Comparison of ENCODE assay signal across 9 mouse cellular contexts in genomic region chr10:78632311-78632710, GRCm38 (mm10). TPM values are rescaled to one million over a fixed set of nuclear protein-coding genes. Genes with fewer than 3 reads are reported as not detected.
DNase-seq lines count a peak whose midpoint lies in the region; ATAC-seq and TF ChIP-seq lines count a peak whose summit lies in the region.
"Had no signal": no experiment of that assay in that cellular context is flagged by ENCODE, and none has a peak within 500 bp of the region (broad histone marks: within the 10 kb centered on the region; RNA-seq: fewer than 3 reads in every experiment).

No protein-coding gene starts in this region.

- H3K4me1 ChIP-seq in liver, embryonic 12.5 days = no peaks in the 10 kb centered on the region
- H3K4me1 ChIP-seq in midbrain, embryonic 10.5 days = no peaks in the 10 kb centered on the region
- no peaks in the 10 kb centered on the region for H3K4me1 ChIP-seq in stomach, postnatal 0 days (replicated peaks; ENCODE audit: control insufficient read depth, insufficient read depth)
- H3K4me1 ChIP-seq in heart, embryonic 11.5 days (ENCODE audit: control insufficient read depth, insufficient read depth, low read length) = no peaks in the 10 kb centered on the region

- no peak overlapping the region for H3K4me3 ChIP-seq in liver, embryonic 12.5 days
- no peak overlapping the region for H3K4me3 ChIP-seq in midbrain, embryonic 10.5 days
- no peak overlapping the region for H3K4me3 ChIP-seq in stomach, postnatal 0 days (ENCODE audit: low read depth, low read length)
- no peak overlapping the region for H3K4me3 ChIP-seq in heart, embryonic 11.5 days (ENCODE audit: low read depth, low read length)

- no peaks in the 10 kb centered on the region for H3K27me3 ChIP-seq in liver, embryonic 12.5 days (replicated peaks)
- H3K27me3 ChIP-seq in midbrain, embryonic 10.5 days (ENCODE audit: low read depth, poor library complexity, severe bottlenecking) = no peaks in the 10 kb centered on the region
- no peaks in the 10 kb centered on the region for H3K27me3 ChIP-seq in stomach, postnatal 0 days (ENCODE audit: control insufficient read depth, insufficient read depth, low read length)
- H3K27me3 ChIP-seq in heart, embryonic 11.5 days (ENCODE audit: control insufficient read depth, insufficient read depth, low read length) = no peaks in the 10 kb centered on the region

- TF ChIP-seq CTCF in stomach, postnatal 0 days (IDR thresholded peaks at IDR 0.05; ENCODE audit: low read depth) = peak; percentile 78

- no peak overlapping the region for H3K27ac ChIP-seq in liver, embryonic 12.5 days
- H3K27ac ChIP-seq in midbrain, embryonic 10.5 days (replicated peaks) = no peak overlapping the region
- no peak overlapping the region for H3K27ac ChIP-seq in stomach, postnatal 0 days (replicated peaks)
- H3K27ac ChIP-seq in heart, embryonic 11.5 days (ENCODE audit: low read depth, low read length) = no peak overlapping the region
- H3K27ac ChIP-seq: macrophage had no signal

- no peaks in the 10 kb centered on the region for H3K9me3 ChIP-seq in liver, embryonic 12.5 days (replicated peaks)
- no peaks in the 10 kb centered on the region for H3K9me3 ChIP-seq in midbrain, embryonic 10.5 days (replicated peaks)
- no peaks in the 10 kb centered on the region for H3K9me3 ChIP-seq in stomach, postnatal 0 days (ENCODE audit: control insufficient read depth, low read length)
- H3K9me3 ChIP-seq in heart, embryonic 11.5 days (replicated peaks; ENCODE audit: control insufficient read depth, low read length) = no peaks in the 10 kb centered on the region

- no peak overlapping the region for H3K9ac ChIP-seq in liver, embryonic 12.5 days
- no peak overlapping the region for H3K9ac ChIP-seq in stomach, postnatal 0 days (ENCODE audit: low read length)
- no peak overlapping the region for H3K9ac ChIP-seq in heart, embryonic 11.5 days (ENCODE audit: low read depth, low read length)

- H3K4me2 ChIP-seq in liver, embryonic 12.5 days = no peak overlapping the region
- H3K4me2 ChIP-seq in stomach, postnatal 0 days (replicated peaks; ENCODE audit: low read depth) = no peak overlapping the region
- no peak overlapping the region; the same call in 1 of the 2 replicates for H3K4me2 ChIP-seq in heart, embryonic 11.5 days

- no peak for ATAC-seq in liver, embryonic 12.5 days
- no peak for ATAC-seq in stomach, postnatal 0 days (ENCODE audit: low FRiP score, low TSS enrichment)
- ATAC-seq in heart, embryonic 11.5 days (replicated peaks; ENCODE audit: insufficient number of reproducible peaks, low FRiP score, low TSS enrichment) = no peak

- WGBS in liver, embryonic 12.5 days (ENCODE audit: insufficient replicate concordance) = 19% methylated on average over 6 of the region's 6 CpGs
- WGBS in midbrain, embryonic 10.5 days = 29% methylated on average over 6 of the region's 6 CpGs
- 12% methylated on average over 6 of the region's 6 CpGs for WGBS in stomach, postnatal 0 days
- 24% methylated on average over 6 of the region's 6 CpGs for WGBS in heart, embryonic 11.5 days (ENCODE audit: insufficient replicate concordance)

- TF ChIP-seq EP300 in stomach, postnatal 0 days (optimal IDR thresholded peaks at IDR 0.05) = no peak

- H3K36me3 ChIP-seq in liver, embryonic 12.5 days = no peaks in the 10 kb centered on the region
- H3K36me3 ChIP-seq in midbrain, embryonic 10.5 days = no peaks in the 10 kb centered on the region
- no peaks in the 10 kb centered on the region for H3K36me3 ChIP-seq in stomach, postnatal 0 days (ENCODE audit: control insufficient read depth, insufficient read depth, low read length)
- no peaks in the 10 kb centered on the region for H3K36me3 ChIP-seq in heart, embryonic 11.5 days (ENCODE audit: control insufficient read depth, insufficient read depth, low read length)

- peak; percentile 6 for DNase-seq in liver
- peak; percentile 16 for DNase-seq in cerebellum, adult 9-11 months
- peak; percentile 5 to 69 for DNase-seq in frontal cortex, adult 2 months (ENCODE audit: extremely low spot score in 1 of 2, low spot score in 1 of 2)
- DNase-seq in layer of hippocampus, postnatal 10 days (ENCODE audit: low spot score in 2 of 2) = peak; percentile 41 to 43
- peak; percentile 38 for DNase-seq in midbrain, embryonic 10.5 days (ENCODE audit: low spot score)
- DNase-seq in stomach, postnatal 0 days (ENCODE audit: low spot score) = no peak

RNA-seq across cellular contexts. Expression of gene Olfr1357, which starts 14.4 kb away (rescaled TPM):
- not detected in 2 replicates for polyA plus RNA-seq in liver, embryonic 12.5 days (2016; fragmentation: Nextera tagmentation; extraction: Ambion mirVana)
- 0.08 and 0.11 TPM in 2 replicates for polyA plus RNA-seq in frontal cortex, adult 2 months (2012; rRNA removed)
- not detected for total RNA-seq in layer of hippocampus, postnatal 10 days (2021)
- polyA plus RNA-seq in midbrain, embryonic 10.5 days (2016; fragmentation: Nextera tagmentation; extraction: Ambion mirVana) = not detected in 2 replicates
- not detected in 2 replicates for polyA plus RNA-seq in stomach, postnatal 0 days (2015; fragmentation: Nextera tagmentation; extraction: Ambion mirVana)
- not detected in 2 replicates for polyA plus RNA-seq in heart, embryonic 11.5 days (2014; fragmentation: Nextera tagmentation; extraction: Ambion mirVana)
- polyA plus RNA-seq: macrophage had no signal

RNA-seq across cellular contexts. Expression of gene Syde1, which starts 40.5 kb away (rescaled TPM):
- polyA plus RNA-seq in liver, embryonic 12.5 days (2016; fragmentation: Nextera tagmentation; extraction: Ambion mirVana) = 3.0 and 3.1 TPM in 2 replicates
- polyA plus RNA-seq in frontal cortex, adult 2 months (2012; rRNA removed) = 7.3 and 8.2 TPM in 2 replicates
- 1 to 10 TPM; 4.8 to 6.2 TPM for total RNA-seq in layer of hippocampus, postnatal 10 days (2021)
- 13.4 and 14.5 TPM in 2 replicates for polyA plus RNA-seq in midbrain, embryonic 10.5 days (2016; fragmentation: Nextera tagmentation; extraction: Ambion mirVana)
- polyA plus RNA-seq in stomach, postnatal 0 days (2015; fragmentation: Nextera tagmentation; extraction: Ambion mirVana) = 5.8 and 7.2 TPM in 2 replicates
- 15.7 and 17.9 TPM in 2 replicates for polyA plus RNA-seq in heart, embryonic 11.5 days (2014; fragmentation: Nextera tagmentation; extraction: Ambion mirVana)

RNA-seq across cellular contexts. Expression of gene Ilvbl, which starts 58.2 kb away (rescaled TPM):
- 15.8 and 21.1 TPM in 2 replicates for polyA plus RNA-seq in liver, embryonic 12.5 days (2016; fragmentation: Nextera tagmentation; extraction: Ambion mirVana)
- polyA plus RNA-seq in frontal cortex, adult 2 months (2012; rRNA removed) = 41.4 and 44.3 TPM in 2 replicates
- total RNA-seq in layer of hippocampus, postnatal 10 days (2021) = 10 to 100 TPM; 19.7 to 21.6 TPM
- polyA plus RNA-seq in midbrain, embryonic 10.5 days (2016; fragmentation: Nextera tagmentation; extraction: Ambion mirVana) = 38.3 and 48.9 TPM in 2 replicates
- 60.6 and 62.3 TPM in 2 replicates for polyA plus RNA-seq in stomach, postnatal 0 days (2015; fragmentation: Nextera tagmentation; extraction: Ambion mirVana)
- 29.8 and 38.0 TPM in 2 replicates for polyA plus RNA-seq in heart, embryonic 11.5 days (2014; fragmentation: Nextera tagmentation; extraction: Ambion mirVana)
